Mouse (Mus musculus) layer of hippocampus, postnatal 10 days (tissue): ENCODE data around the gene Gm21833. TPM values are rescaled to one million over a fixed set of nuclear protein-coding genes. Genes with fewer than 3 reads are reported as not detected.
"Not testable (repeated sequence)": the region's sequence is repeated elsewhere in the genome, so short reads cannot be mapped to it uniquely, and the experiment has no call there.

Experiments used
- DNase-seq, 2 experiments: peaks; one replicate each; pipeline ENCODE4 v3.0.0; 2021; ENCODE audit warnings: low spot score in 2 of 2
- long read RNA-seq: library from polyadenylated mRNA; stranded (forward); transcript quantifications from one replicate; pipeline ENCODE4 v2.0.0, GENCODE M21; 2023
- total RNA-seq, 2 experiments: library from RNA; stranded (reverse); gene quantifications; 2 replicates each; pipeline ENCODE4 v1.2.3; 2021

Gene Gm21833
- total RNA-seq = not detected
- long read RNA-seq = 0 reads

- DNase-seq = not testable (repeated sequence)
Measured at GRCm38 (mm10) chr16:82828082-82828481, at the start of gene Gm21833. Gene Gm21833, plus strand, starts transcription at chr16:82828382.

- DNase-seq = no peak
Measured at GRCm38 (mm10) chr16:82789521-82789920, 38.7 kb upstream of the Gm21833 start.

GRCm38 (mm10) chr16:82796489-82796888 is 31.7 kb upstream of the Gm21833 start:
- DNase-seq = no peak

- no peak for DNase-seq
Measured at GRCm38 (mm10) chr16:82815255-82815654, 12.9 kb upstream of the Gm21833 start.

GRCm38 (mm10) chr16:82816615-82817014 is 11.6 kb upstream of the Gm21833 start:
- DNase-seq = no peak

GRCm38 (mm10) chr16:82855752-82856151 is 27.6 kb downstream of the Gm21833 start:
- no peak for DNase-seq

- no peak for DNase-seq
Measured at GRCm38 (mm10) chr16:82864590-82864989, 36.4 kb downstream of the Gm21833 start.
